Comparison of ENCODE assay signal across 12 mouse cellular contexts in the genomic region with DNA sequence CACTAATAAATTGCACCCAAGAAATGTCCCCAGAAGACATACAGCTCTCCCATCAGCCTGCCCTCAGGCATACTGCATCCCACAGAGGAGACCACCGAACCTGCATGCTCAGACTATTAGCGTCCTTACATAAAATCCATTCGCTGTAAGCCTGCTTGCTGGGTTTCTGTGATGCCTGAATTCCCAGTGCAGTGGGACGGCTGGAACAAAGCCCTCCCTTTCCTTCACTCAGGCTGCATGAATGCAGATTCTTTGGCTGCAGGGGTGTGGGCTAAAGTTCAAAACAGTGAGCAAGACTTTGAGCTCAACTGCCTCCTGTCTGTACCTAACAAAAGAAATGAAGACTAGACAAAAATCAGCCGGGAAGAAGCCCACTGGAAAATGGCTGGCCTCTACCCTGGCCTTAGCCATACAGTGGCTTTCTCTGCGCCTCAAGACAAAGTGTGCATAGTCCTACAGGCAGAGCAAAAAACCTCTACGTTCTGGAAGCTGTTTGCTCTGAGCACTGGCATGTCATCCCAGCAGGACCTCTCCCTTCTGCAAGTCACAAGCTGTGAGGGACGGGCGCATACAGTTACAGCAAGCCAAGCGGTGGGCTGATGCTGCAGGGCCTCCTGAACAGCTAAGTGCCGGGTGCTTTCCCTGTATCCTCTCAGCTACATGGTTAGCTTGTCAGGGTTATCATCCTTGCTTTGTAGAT.
A peak's percentile ranks its signal among the peaks of the same experiment; 100 is the strongest.
DNase-seq lines count a peak whose midpoint lies in the region; ATAC-seq lines count a peak whose summit lies in the region.
"Had no signal": no experiment of that assay in that cellular context is flagged by ENCODE, and none has a peak within 500 bp of the region (broad histone marks: within the 10 kb centered on the region; RNA-seq: fewer than 3 reads in every experiment).

No protein-coding gene starts in this region.

- WGBS in embryonic facial prominence, embryonic 12.5 days: 41% methylated on average over 11 of the region's 11 CpGs
- WGBS in intestine, embryonic 16.5 days: 51% methylated on average over 11 of the region's 11 CpGs
- 9% methylated on average over 11 of the region's 11 CpGs for WGBS in midbrain, embryonic 16.5 days

- no peak overlapping the region for H3K4me3 ChIP-seq in embryonic facial prominence, embryonic 12.5 days
- no peak overlapping the region for H3K4me3 ChIP-seq in intestine, embryonic 16.5 days (ENCODE audit: low read length)
- no peak overlapping the region for H3K4me3 ChIP-seq in midbrain, embryonic 16.5 days (ENCODE audit: low read depth, low read length)

- no peak overlapping the region for H3K9ac ChIP-seq in embryonic facial prominence, embryonic 12.5 days
- no peak overlapping the region for H3K9ac ChIP-seq in intestine, embryonic 16.5 days (ENCODE audit: low read depth, low read length)
- H3K9ac ChIP-seq in midbrain, embryonic 16.5 days (ENCODE audit: low read depth, low read length): peak overlapping the region; percentile 39
- H3K9ac ChIP-seq: liver, embryonic 14.5 days had no signal

- H3K27ac ChIP-seq in embryonic facial prominence, embryonic 12.5 days: no peak overlapping the region
- no peak overlapping the region for H3K27ac ChIP-seq in intestine, embryonic 16.5 days (ENCODE audit: low read length)
- H3K27ac ChIP-seq in midbrain, embryonic 16.5 days (ENCODE audit: low read length): peak overlapping the region; percentile 48; the same call in 1 of the 2 replicates
- H3K27ac ChIP-seq: liver, embryonic 14.5 days had no signal

- H3K27me3 ChIP-seq in embryonic facial prominence, embryonic 12.5 days: no peaks in the 10 kb centered on the region
- no peaks in the 10 kb centered on the region for H3K27me3 ChIP-seq in intestine, embryonic 16.5 days (replicated peaks; ENCODE audit: control insufficient read depth, insufficient read depth, low read length)
- no peaks in the 10 kb centered on the region for H3K27me3 ChIP-seq in midbrain, embryonic 16.5 days (ENCODE audit: control insufficient read depth, insufficient read depth, low read depth, low read length)

- H3K4me1 ChIP-seq in embryonic facial prominence, embryonic 12.5 days: peaks cover 17% of the 10 kb centered on the region
- peaks cover 14% of the 10 kb centered on the region for H3K4me1 ChIP-seq in intestine, embryonic 16.5 days (ENCODE audit: control insufficient read depth, insufficient read depth, low read length)
- H3K4me1 ChIP-seq in midbrain, embryonic 16.5 days (ENCODE audit: control insufficient read depth, insufficient read depth, low read length): peaks cover 39% of the 10 kb centered on the region

- ATAC-seq in embryonic facial prominence, embryonic 12.5 days (ENCODE audit: insufficient number of reproducible peaks, insufficient read depth, low FRiP score, low TSS enrichment): 0 out of 2 replicates have a peak, but pooled peaks have one; percentile 31
- ATAC-seq in intestine, embryonic 16.5 days: 0 out of 2 replicates have a peak, but pooled peaks have one; percentile 20
- no peak for ATAC-seq in midbrain, embryonic 16.5 days

- peak; percentile 48 for DNase-seq in kidney, adult 11 months
- DNase-seq in kidney, postnatal 4 days: no peak
- DNase-seq in urinary bladder, adult 18-20 months (ENCODE audit: low spot score in 2 of 2): no peak
- DNase-seq in adrenal gland, postnatal 10 days: no peak
- DNase-seq in thymus, postnatal 36 days: no peak
- DNase-seq: adrenal gland, postnatal 14 days; spleen, adult 18-20 months; thymus, postnatal 25 days had no signal

- no peaks in the 10 kb centered on the region for H3K36me3 ChIP-seq in embryonic facial prominence, embryonic 12.5 days
- H3K36me3 ChIP-seq in intestine, embryonic 16.5 days (ENCODE audit: control insufficient read depth, insufficient read depth, low read length): no peaks in the 10 kb centered on the region
- H3K36me3 ChIP-seq in midbrain, embryonic 16.5 days (ENCODE audit: control insufficient read depth, insufficient read depth, low read length): no peaks in the 10 kb centered on the region

- H3K9me3 ChIP-seq in embryonic facial prominence, embryonic 12.5 days: no peaks in the 10 kb centered on the region
- no peaks in the 10 kb centered on the region for H3K9me3 ChIP-seq in intestine, embryonic 16.5 days (ENCODE audit: control insufficient read depth, low read length)
- H3K9me3 ChIP-seq in midbrain, embryonic 16.5 days (replicated peaks; ENCODE audit: control insufficient read depth, low read length, poor library complexity, severe bottlenecking): no peaks in the 10 kb centered on the region

- H3K4me2 ChIP-seq in embryonic facial prominence, embryonic 12.5 days (replicated peaks): no peak overlapping the region
- H3K4me2 ChIP-seq in intestine, embryonic 16.5 days (ENCODE audit: low read depth, low read length): no peak overlapping the region
- peak overlapping the region; percentile 12; the same call in 1 of the 2 replicates for H3K4me2 ChIP-seq in midbrain, embryonic 16.5 days (ENCODE audit: low read length)
